Mouse (Mus musculus) olfactory bulb, adult 2 months (tissue): ENCODE data around the gene Zfp61. TPM values are rescaled to one million over a fixed set of nuclear protein-coding genes. Genes with fewer than 3 reads are reported as not detected.

Experiments used
- H3K27ac ChIP-seq: fragments of 200-500 bp; 2 replicates; pipeline ENCODE4 v1.5.1; 2012; ENCODE audit warnings: low read depth, low read length; ENCODE audit not compliant: insufficient read depth
- H3K4me1 ChIP-seq: fragments of 200-500 bp; 2 replicates; pipeline ENCODE4 v1.6.1; 2012; ENCODE audit warnings: low read length; ENCODE audit not compliant: control insufficient read depth, insufficient read depth
- H3K4me3 ChIP-seq: fragments of 200-500 bp; 2 replicates; pipeline ENCODE4 v1.5.1; 2012; ENCODE audit warnings: mild to moderate bottlenecking, low read depth, low read length, moderate library complexity; ENCODE audit not compliant: insufficient read depth
- CTCF ChIP-seq: fragments of 200-500 bp; IDR thresholded peaks from 2 replicates; pipeline ENCODE4 v1.5.1; 2012; ENCODE audit warnings: low read depth, mild to moderate bottlenecking, low read length, moderate library complexity; ENCODE audit not compliant: insufficient read depth
- POLR2A ChIP-seq: fragments of 200-500 bp; IDR thresholded peaks from 2 replicates; pipeline ENCODE4 v1.6.1; 2012; ENCODE audit warnings: mild to moderate bottlenecking, low read depth, low read length, moderate library complexity; ENCODE audit not compliant: insufficient read depth
- WGBS: fragments of 180-500 bp; shearing (Covaris S2); methylation state at CpG from one replicate; pipeline ENCODE4 v1.1.7; 2018; 5-methylcytosine and 5-hydroxymethylcytosine counted together
- polyA plus RNA-seq: library from polyadenylated mRNA; stranded (reverse); fragments of >200 nt; gene quantifications from 2 replicates; pipeline ENCODE4 v1.2.4, GENCODE M21; 2012; ENCODE audit warnings: low replicate concordance; ENCODE audit not compliant: missing spikeins, insufficient read depth, insufficient read length

The Zfp61 gene
- polyA plus RNA-seq: not detected in 2 replicates

DNA sequence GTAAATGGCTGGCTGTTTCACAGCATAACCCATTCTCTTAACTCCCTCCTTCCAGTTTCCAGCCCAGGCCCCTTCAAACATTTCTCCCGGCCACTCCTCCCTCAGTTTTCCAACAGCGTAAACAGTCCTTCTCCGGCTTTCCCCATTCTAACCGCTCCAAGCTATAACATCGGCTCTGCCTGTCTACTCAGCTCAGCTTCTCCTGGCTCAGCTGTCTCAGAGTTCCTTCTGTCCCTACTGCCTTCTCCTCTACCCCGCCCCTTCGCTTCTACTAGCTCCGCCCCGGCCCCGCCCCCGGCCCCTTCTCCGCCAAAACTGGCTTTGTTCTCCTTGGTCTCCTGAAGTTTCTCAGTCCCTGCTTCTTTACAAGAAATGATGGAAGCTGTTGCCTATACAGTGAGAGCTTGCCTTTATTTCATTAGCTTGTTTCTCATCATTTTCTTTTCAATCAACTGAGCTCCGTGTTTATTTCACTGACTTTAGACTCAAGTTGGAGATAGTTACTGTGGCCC, at the start of gene Zfp61:
Zfp61 (minus strand) TSS at position 462 of the 512 bp plus-strand sequence.
- TF ChIP-seq POLR2A (no peak), CTCF (no peak)
- H3K4me1 ChIP-seq: peaks cover 9% of the 10 kb centered on the region
- 4% methylated on average over 13 of the region's 13 CpGs for WGBS
- H3K4me3 ChIP-seq: 0 out of 2 replicates have a peak within 1 kb of the TSS, but pooled peaks have one; percentile 22
- H3K27ac ChIP-seq: no peak within 1 kb of the TSS

DNA sequence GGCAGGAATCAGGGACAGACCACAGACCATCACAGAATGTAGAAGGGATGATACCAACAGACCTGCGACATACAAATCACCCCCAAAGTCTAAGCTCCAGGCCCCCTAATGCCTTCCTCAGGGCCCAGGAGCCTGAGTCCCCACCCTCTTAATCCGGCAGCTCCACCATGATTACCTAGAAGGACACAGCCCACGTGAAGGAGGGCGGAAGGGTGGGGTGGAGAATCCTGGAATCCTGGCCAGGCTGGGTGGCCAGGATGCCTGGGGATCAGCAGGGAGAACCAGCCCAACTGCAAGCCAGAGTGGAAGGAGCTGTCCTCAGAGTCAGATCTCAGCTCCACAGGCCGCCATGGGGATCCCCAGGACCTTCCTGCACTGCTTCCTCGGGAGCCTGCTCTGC, 47.9 kb upstream of the Zfp61 start, which contains the start of gene Lypd5:
Lypd5 (plus strand) TSS at position 301 of the 400 bp plus-strand sequence.
- TF ChIP-seq CTCF (no peak), POLR2A (no peak)
- 60% methylated on average over 6 of the region's 6 CpGs for WGBS
- Histone ChIP-seq H3K4me1 (no peaks in the 10 kb centered on the region), H3K27ac (no peak within 1 kb of the TSS), H3K4me3 (no peak within 1 kb of the TSS)

DNA sequence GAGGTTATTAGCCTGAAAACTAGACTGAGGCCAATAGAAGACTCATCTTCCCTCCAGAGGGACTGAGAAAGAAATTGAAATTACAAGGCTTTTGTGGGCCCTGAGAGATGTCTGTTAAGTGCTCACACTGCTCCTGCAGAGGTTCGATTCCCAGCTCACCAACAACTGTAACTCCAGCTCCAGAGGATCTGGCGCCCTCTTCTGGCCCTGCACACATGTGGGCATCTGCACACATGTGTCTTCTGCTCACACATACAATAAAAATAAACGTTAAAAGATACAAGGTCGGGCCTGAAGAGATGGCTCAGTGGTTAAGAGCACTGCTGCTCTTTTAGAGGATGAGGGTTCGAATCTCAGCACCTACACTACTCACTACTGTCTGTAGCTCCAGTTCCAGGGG, 45.4 kb upstream of the Zfp61 start:
- no peaks in the 10 kb centered on the region for H3K4me1 ChIP-seq
- 71% methylated on average over 5 of the region's 5 CpGs for WGBS
- no peak for TF ChIP-seq CTCF
- no peak for TF ChIP-seq POLR2A
- no peak overlapping the region for H3K27ac ChIP-seq
- no peak overlapping the region for H3K4me3 ChIP-seq

GRCm38 (mm10) chr7:24343701-24344272, 42.8 kb upstream of the Zfp61 start:
- H3K27ac ChIP-seq: no peak overlapping the region

DNA sequence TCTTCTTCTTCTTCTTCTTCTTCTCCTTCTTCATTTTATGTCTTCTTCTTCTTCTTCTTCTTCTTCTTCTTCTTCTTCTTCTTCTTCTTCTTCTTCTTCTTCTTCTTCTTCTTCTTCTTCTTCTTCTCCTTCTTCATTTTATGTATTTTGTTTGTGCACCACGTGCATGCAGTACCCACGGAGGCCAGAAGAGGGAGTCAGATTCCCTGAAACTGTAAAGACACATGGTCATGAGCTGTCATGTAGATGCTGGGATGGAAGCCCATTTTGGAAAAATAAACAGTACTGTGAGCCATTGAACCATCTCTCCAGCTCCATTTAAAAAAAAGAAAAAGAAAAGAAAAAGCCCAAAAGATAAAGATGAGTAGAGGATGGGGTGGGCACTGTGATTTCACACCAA, 37.2 kb upstream of the Zfp61 start:
- 40% methylated on average over 2 of the region's 2 CpGs for WGBS
- Histone ChIP-seq H3K27ac (no peak overlapping the region), H3K4me1 (no peaks in the 10 kb centered on the region; the same call in 1 of the 2 replicates), H3K4me3 (no peak overlapping the region)
- TF ChIP-seq CTCF: no peak
- TF ChIP-seq POLR2A: no peak

More at GRCm38 (mm10) chr7:24343701-24344272, 42.8 kb upstream of the Zfp61 start:
- Histone ChIP-seq H3K4me3 (no peak overlapping the region), H3K4me1 (no peaks in the 10 kb centered on the region)
- no peak for TF ChIP-seq CTCF
- TF ChIP-seq POLR2A: no peak
- 61% methylated on average over 7 of the region's 7 CpGs for WGBS

DNA sequence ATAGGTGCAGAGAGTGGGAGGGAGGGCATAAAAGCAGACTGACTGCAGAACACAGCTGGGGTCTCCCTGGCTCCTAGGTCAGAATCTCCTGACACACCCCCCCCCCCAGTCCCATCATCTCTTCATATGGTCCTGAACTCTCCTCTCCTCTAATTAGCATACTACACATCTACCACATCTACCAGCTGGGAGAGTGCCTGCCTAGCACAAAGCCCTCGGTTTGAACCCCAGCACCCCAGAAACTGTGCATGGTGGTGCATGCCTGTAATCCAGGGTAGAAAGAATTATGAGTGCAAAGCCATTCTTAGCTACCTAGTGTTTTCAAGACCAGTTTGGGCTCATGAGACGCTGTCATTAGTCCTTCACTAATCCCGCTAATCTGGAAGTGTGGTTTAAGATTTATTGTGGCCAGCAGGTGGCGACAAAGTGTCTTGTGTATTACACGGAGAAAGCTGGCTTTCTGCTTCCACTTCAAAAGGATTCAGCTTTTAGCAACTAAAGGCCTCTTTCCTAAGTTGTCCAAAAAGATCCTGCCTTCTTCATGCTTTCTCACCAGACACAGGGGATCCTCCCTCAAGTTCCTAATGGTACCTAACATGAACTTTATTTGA, 34.8 kb upstream of the Zfp61 start:
- no peak for TF ChIP-seq CTCF
- TF ChIP-seq POLR2A: no peak
- Histone ChIP-seq H3K27ac (no peak overlapping the region), H3K4me3 (no peak overlapping the region), H3K4me1 (no peaks in the 10 kb centered on the region; the same call in 1 of the 2 replicates)
- WGBS: 11% methylated on average over 5 of the region's 5 CpGs

DNA sequence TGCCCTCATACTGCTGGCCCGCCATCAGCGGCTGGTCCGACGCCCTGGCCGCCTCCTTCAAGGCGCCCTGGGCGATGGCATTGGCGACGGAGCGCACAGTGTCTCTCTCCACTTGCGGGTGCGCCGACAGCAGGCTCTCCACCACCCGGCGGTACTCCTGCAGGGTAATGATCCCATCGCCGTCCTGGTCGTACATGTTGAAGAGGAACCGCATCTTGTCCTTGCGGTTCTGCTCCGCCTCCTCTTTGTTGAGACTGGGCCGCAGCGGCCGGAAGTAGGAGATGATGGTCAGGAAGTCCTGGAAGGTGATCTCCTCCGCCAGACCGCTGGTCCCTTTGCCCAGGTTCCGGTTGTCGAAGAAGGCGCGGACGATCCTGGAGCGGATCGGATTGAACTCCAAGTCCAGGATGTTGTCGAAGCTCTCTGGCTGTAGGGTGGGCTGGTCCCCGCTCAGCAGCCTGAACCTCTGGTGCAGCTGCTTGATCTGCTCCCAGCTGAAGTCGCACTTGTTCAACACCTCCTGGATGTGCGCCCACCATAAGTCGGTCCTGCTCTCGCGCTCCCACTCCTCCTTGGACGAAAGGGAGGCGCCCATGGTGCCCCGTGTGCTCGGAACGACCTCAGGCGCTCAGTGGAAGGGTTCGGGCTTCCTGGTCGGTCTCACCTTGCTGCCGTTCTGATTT, 32.4 kb upstream of the Zfp61 start, which contains the start of gene Tescl:
Tescl (minus strand) TSS at position 633 of the 683 bp plus-strand sequence.
- Histone ChIP-seq H3K4me1 (no peaks in the 10 kb centered on the region; the same call in 1 of the 2 replicates), H3K27ac (no peak within 1 kb of the TSS), H3K4me3 (no peak within 1 kb of the TSS)
- no peak for TF ChIP-seq CTCF
- no peak for TF ChIP-seq POLR2A
- 54% methylated on average over 49 of the region's 49 CpGs for WGBS

GRCm38 (mm10) chr7:24327281-24327975, 26.4 kb upstream of the Zfp61 start:
- TF ChIP-seq CTCF (no peak), POLR2A (no peak)
- Histone ChIP-seq H3K4me1 (peaks cover 11% of the 10 kb centered on the region), H3K4me3 (no peak overlapping the region), H3K27ac (no peak overlapping the region)
- 91% methylated on average over 14 of the region's 14 CpGs for WGBS

GRCm38 (mm10) chr7:24326273-24327135, 25.5 kb upstream of the Zfp61 start:
- H3K4me3 ChIP-seq: peak overlapping the region; percentile 25; the same call in 1 of the 2 replicates
- TF ChIP-seq CTCF: no peak
- WGBS: 33% methylated on average over 20 of the region's 20 CpGs
- H3K4me1 ChIP-seq: peaks cover 11% of the 10 kb centered on the region
- H3K27ac ChIP-seq: peak overlapping the region; percentile 38; the same call in 1 of the 2 replicates
